Mouse (Mus musculus) liver, adult (tissue): ENCODE results near the gene Med28.

Experiments
- GATA4 ChIP-seq: IDR thresholded peaks from 2 replicates; pipeline ENCODE4 v1.6.1; 2014; ENCODE audit warnings: mild to moderate bottlenecking, low read length; ENCODE audit not compliant: insufficient replicate concordance

Med28 gene

DNA sequence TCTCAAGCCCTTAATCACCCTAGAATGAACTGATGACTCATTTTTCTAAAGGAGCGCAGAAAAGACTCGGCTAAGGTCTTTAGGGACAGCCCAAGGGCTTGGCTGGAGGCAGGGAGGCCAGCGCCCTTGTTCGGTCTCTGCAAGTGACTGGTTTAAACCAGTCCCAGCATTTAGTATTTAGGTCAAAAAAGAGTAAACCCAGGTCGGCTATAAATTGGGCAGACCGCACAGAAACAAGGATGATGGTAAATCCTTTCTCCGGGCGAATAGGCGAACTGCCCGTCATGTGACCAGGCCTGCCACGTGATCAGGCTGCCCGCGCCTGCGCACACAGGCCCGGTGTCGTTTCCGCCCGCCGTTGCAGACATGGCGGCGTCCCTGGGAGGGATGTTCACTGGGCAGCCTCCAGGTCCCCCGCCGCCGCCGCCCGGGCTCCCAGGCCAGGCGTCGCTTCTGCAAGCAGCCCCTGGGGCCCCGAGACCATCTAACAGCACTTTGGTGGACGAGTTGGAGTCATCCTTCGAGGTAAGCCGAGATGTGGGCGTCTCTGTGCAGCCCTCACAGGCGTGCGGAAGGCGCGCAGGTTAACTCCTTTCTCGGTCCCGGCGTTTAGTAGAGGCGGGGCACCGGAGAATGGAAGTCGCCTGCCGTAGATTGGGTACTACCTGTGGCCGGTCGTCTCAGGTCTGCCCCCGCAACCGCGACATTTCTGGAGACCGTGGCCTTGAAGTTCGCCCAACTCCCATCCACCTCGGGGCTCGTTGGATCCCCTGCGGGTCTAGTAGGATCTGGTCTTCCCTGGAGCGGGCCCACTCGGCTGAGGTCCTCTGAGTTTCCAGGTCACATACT lies at the start of gene Med28:
Gene Med28 (plus strand): TSS at position 270 of the 849 bp plus-strand sequence.
- no peak for TF ChIP-seq GATA4

DNA sequence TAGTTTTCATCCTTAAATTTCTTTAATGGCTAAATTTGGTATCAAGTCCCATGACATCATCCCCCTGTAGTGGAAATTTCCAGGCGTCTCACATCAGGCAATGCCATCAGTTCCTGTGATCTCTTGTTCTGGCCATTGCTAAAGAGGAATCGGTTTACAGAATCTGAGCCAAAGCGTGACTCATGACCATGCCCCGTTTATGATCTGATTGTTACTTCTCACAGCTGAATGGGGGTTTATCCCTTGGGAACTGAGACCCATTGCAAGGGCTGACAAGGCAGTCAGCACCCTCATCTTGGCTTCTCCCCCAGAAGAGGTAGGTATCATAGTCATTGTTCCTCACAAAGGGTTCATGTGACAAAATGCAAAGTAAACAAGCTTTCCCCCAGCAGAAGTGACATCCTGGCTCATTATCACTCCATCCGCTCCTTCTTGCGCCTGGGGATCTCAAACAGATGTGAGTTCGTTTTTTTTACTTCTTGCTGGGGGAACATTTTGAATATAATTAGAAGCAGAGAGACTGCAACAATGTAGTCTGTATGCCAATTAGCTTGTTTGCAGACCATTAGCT lies 47.1 kb upstream of the Med28 start:
- TF ChIP-seq GATA4, result no peak

DNA sequence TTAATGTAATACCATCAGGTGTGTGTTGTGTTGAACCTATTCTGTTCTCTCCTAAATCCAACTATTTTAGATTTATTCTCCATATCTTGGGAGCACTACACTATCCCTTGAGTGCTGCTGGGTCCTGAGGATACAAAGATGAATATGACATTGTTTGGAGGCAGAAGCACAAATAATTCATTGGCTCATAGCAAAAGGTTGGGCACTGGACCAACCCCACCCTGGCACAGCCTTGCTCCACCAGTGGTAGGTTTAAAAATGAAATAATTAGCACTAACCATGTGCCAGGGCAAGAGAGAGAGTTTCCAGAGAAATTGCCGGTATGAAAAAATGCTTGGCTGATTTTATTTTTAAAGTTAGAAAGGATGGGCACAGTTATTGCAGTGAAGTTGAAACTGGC lies 46.5 kb upstream of the Med28 start:
- no peak for TF ChIP-seq GATA4

DNA sequence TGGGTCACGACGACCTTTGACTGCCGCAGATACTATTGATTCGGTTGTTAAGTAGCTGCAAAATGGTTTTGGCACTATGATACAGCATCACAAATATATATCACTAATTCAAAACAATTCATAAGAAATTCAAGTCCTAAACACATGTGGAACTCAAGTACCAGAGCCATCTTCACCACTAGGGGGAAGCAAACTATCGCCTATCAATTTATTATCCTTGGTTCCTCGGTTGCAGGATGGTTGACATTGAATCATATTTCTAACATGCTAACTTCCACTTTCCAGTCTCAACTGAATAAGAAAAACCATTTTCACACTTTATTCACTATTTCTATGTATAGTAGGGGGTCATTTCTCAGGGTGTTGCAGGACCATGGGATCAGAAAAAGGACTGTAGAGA lies 45.8 kb upstream of the Med28 start:
- no peak for TF ChIP-seq GATA4

DNA sequence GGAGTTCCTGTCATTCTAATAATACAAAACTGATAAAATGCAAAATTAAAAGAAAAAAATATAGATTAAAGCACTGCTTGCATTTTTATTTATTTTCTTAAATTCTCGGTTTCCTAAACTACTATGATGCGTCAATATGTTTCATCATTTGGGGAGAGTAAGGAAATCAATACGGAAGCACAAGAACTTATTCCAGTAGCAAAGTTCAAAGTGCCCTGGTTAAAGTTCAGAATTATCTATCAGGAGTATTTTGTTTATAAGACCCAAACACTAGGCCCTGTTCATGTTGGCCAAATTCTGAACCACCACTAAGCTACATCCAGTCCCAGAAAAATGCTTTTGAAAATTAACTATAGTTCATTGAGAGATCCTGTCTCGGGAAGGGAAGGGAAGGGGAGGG lies 45.3 kb upstream of the Med28 start:
- no peak for TF ChIP-seq GATA4

DNA sequence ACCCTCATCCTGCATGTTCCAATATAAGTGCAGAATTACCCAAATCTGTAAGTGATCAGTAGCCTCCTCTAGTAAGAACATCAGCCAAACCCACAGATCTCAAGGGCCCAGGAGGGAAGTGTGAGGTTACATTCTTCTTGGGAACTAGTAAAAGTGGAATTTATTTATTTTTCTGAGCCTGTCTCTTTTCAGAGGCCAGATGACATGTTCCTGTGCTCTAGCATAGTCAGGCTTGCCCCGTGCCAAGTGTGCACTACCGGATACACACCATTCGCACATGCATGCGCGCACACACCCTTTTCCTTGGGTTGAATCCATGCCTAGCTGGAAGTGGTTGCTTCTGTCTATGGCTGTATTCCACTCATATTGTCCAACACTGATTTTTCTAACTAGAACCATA lies 44.3 kb upstream of the Med28 start:
- no peak for TF ChIP-seq GATA4

DNA sequence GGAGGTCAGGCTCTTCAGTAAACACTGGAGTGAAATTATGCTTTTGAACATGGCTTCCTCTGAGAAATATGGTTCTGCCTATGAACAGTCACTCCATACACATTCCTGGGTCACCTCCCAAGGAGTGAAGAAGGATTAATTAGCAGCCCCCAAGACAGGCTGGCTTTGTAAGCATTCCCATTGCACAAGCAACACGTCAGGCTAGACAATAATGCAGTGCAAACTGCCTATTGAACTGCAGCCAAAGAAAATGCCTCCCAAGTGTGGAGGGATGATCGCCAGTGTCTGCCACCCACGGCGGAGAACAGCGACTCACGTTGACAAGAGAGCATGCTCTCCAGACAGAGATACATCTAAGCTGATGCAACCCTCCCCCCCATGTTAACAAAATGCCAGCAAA lies 43.7 kb upstream of the Med28 start:
- TF ChIP-seq GATA4, result no peak

DNA sequence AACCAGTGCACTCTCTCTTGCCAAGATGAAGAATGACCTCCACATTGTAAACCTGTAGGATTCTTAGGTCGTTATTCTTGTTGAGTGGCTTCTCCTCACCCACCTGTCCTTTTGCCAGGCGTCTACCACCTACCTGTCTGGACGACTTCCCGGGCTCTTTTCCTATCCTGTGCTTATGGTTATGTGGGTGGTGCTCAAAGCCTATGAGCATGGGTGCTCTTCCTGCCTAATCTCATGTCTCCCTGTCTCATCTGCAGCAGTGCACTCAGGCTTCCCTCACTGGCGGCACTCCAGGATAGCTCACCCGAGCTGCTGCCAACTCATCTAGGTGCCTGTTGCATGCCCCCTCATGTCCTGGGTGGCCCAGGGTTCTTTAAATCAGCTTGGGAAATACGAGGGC lies 42.4 kb upstream of the Med28 start:
- TF ChIP-seq GATA4, result no peak

DNA sequence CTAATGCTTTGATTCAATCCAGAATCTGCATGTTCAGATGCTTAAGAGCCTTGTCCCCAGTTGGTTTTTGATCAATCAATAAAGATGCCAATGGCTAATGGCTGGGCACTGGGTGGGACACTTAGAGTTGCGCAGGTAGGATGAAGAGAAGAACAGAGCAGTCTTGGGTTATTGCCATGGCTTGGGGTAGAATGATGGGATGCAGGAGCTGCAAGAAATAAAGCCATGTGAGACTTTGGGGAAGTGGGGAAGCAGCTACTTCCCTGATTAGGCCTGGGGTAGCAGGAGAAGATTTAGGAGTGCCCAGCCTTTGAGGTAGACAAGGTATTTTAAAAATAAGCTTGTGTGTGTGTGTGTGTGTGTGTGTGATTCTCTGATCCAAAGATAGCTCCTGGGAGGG lies 40.0 kb upstream of the Med28 start:
- TF ChIP-seq GATA4, result no peak

DNA sequence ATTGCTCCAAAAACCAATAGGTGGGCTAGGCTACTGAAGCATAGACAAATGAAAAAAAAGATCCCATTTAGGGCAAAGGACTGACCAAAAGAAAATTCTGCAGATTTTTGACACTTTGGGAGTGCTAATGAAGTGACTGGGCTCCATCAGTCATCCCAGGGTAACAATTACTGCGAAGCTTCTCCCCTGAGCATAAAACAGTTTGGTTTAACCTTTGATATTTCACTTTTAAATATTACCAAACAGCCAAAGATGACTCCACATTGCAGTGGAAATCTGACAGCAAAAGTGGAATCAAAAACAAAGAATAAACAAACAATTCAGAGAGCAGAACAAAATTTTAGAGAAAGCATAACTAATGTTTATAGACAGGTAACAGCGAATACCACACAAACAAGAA lies 38.9 kb upstream of the Med28 start:
- no peak for TF ChIP-seq GATA4

DNA sequence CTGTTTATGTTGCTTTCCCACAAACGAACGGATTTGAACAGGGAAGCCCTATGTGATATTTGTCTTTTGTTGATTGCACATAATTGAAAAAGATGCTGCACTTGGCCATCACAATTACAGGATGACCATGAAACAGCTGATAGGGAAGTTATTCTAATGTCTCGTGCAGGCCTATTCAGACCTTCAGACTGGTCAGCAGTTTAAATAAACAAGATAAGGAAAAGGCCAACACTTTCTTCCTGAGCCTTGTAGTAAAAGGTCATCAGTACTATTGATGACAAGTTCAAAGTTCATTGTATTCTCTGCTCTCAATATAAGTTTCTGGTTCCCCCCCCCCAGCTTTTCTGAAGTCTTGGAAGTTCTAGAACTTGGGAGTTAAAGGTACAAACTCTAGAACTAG lies 37.4 kb upstream of the Med28 start:
- TF ChIP-seq GATA4, result peak; percentile 88

DNA sequence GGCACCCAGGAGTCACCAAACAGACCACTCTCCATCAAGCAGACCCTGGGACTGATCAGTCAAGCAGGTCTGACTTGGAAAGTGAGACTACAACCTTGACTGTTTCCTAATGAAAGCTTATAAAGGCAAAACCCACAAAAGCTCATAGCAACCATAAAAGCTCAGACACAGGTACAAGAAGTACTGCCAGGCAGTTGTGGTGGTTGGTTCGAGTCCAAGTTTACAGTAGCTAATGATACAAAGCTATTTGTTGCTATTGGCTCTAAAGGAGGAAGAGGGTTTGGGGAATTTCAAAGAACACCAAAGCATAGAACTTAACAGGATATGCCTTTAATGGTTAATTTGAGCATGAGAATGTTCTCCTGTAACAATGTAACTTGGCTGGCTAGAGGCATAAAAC lies 36.4 kb upstream of the Med28 start:
- no peak for TF ChIP-seq GATA4

DNA sequence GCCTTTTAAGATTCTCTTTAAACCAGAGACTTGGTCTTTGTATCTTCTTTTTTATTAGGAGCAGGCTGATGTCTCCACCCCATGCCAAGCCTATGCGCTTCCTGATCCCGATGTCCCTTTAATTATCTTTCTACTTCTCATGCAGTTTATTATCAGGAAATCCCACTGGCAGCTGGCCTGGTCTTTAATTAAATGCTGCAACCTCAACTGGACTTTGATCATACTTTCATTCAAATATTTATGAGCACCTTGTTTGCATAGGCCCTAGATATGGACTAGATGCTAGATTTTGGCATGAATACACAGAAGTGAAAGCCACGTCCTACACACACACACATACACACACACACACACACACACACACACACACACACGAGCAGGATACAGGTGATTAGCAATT lies 28.3 kb upstream of the Med28 start:
- TF ChIP-seq GATA4, result no peak

DNA sequence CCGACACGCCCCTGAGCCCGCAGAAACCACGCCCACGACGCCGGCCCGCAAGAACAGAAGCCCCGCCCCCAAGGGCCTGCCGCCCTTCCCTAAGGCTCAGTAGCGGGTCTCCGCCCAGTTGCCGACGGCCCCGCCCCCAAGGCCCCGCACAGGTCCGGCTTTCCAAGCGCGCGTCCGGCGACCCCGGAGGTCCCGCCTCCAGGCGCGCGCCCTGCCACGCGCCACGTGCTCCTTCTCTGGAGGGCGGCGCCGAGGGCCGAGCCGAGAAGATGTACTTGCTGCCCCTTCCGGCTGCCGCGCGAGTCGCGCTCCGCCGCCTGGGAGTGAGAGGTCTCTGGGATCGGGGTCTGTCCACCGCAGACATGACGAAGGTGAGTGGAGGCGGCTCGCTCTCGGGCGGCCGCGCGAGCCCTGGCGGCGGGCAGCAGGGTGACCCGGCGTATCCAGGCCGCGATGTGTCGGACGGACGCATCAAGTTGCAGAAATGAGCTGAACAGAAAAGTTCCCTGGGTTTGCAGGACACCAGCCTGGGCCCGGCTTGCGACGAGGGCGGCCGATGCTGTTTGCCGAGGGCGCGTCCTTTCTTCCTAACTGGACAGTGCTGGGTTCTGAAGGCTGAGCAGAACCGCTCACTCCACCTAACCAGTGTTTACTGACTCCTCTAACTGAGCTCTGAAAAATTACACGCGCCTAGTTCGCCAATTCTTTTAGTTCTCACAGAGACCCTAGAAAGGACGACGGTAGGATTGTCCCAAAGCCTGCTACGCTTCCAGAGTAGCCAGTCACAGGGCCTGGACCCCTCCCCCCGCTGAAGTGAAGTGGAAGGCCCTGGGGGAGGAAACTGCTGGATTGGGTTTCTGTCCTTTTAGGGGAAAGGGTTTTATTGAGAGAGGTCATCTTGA lies 26.6 kb upstream of the Med28 start, which contains the start of gene Lap3:
Gene Lap3 (plus strand): TSS at position 184 of the 902 bp plus-strand sequence.
- peak; percentile 50; the same call in 1 of the 2 replicates for TF ChIP-seq GATA4

DNA sequence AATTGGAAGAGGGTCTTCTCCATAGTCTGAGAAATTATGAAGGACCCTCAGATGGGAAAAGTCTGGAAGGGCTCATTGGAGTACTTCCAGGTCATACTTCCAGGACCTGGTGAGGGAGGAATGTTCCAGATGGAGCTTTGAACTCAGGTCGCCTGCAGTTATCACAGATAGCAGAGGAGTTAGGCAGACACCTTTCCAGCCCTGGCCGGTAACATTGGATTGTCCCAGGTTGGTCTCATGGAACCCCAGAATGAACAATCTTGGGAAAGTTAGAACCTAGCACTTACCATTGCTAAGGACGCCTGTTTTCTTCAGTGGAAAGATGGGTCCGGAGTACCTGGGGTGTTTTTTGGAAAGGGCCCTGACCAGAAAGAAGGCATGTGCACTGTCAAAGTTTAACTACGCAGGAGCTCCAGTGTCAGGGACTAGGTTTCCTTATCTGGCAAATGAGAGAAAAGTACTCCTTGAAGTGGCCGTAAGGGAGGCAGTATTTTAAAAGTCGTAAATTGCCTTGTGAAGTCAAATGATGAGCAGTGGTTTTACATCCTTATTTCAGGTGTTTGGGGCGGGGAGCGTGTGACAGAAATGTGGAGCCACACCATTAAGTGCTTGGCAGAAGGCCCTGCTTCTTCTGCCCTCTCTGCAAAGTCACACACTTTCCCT lies 25.8 kb upstream of the Med28 start:
- TF ChIP-seq GATA4, result no peak
